Mouse (Mus musculus) lung, postnatal 0 days (tissue): ENCODE results near the gene Nfkbie.

Source experiments
- CTCF ChIP-seq: IDR thresholded peaks from 2 replicates; pipeline ENCODE4 v1.5.1; 2016; ENCODE audit warnings: antibody characterized with exemption, mild to moderate bottlenecking
- EP300 ChIP-seq: IDR thresholded peaks from 2 replicates; pipeline ENCODE4 v1.6.1; 2016; ENCODE audit warnings: antibody characterized with exemption, mild to moderate bottlenecking, control low read depth

GRCm38 (mm10) chr17:45572103-45573086 lies 16.9 kb downstream of the Nfkbie start:
- TF ChIP-seq CTCF = 0 out of 2 replicates have a peak, but pooled peaks have one; percentile 10
- peak; percentile 26; the same call in 1 of the 2 replicates for TF ChIP-seq EP300
